Mouse (Mus musculus) kidney, postnatal 14 days (tissue): Measurements from ENCODE around the gene Bst1.

Experiments
- DNase-seq: peaks from one replicate; pipeline ENCODE4 v3.0.0; 2022; ENCODE audit warnings: mixed read lengths

Bst1 gene

DNA sequence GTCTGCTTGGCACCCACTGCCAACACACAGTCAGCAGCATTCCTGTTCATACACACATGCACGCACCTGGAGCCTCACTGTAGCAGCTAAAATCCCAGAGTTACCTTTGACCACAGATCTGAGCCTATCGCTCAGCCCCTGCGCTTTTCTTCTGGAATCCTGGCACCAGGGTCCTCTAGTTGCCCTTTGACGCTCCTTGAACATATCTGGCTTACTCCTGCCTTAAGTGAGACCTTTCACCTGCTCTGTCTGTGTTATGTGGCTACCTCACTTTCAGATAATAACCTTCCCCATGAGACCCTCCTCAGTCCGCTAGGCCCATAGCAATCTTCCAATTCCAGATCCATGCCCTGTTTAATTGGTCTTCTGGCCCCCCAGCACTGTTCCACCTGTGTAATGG is 41.4 kb downstream of the Bst1 start:
- no peak for DNase-seq

DNA sequence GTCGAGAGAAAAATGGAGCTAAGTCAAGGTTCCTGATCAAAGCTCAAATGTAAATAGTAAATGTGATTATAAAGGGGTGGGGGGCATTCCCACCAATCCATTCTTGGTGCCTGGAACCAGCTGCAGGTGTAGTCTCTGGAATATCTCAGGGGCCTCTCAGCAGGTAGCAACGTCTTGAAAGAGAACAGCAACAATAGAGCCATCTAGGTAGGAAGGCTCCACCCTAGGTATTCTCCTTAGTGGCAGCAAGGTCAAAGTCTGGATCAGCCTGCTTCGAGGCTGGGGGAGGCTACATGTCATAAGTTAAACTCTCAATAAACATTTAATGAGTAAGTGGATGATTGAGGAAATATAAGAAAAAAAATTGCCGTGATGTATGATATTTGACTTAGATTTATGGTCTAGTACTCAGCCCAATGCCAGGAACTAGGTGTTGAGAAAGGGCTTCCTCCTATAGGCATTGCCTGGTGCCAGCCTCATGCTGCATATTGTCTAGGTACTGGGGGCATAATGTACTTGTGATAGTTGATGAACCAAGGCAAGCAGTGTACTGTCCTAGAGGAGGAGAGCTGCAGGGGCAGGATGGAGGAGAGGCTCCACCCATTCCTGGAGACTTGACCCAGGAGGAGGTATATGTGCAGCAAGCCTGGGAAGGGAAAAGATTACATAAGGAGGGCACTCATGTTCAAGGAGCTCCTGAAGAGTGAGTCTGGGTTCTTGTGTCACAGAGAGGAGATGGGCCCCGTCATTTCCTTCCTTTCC is 42.2 kb downstream of the Bst1 start:
- DNase-seq, result no peak

DNA sequence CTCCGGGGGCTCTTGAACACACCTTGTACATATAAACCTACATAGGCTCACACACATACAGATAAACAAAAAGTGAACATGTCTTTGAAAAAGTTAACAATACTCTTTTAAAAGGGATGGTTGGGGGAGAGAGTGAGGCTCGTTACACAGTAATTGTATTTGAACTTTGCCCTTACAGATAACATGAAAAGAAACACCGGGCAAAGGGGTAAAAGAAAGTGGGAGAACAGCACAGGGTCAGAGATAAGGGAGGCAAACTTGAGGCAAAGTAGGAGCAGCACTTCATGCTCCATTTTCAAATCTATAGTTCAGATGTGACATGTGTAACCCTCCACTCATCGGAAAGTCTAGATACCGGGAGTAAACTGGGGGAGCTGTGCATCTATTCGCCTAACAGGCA is 45.0 kb downstream of the Bst1 start:
- no peak for DNase-seq

DNA sequence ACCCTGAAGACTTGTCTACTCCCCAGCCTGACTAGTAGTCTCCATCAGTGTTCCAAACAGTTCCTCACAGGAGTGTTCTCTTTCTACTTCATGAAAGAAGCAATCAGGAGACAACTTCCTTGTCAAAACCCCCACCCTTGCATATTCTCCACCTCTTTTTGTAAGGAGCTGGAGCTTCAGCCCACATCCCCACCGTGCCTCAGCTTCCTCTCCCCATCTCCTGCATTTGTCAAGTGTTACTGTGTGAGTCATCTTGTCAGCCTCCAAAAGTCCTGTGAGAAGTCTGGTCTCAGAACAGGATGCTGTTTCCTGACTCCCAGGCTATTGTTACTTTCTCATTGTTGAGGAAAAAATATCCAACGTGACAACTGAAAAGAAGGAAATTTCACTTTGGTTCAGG is 46.6 kb downstream of the Bst1 start:
- peak; percentile 30 for DNase-seq

DNA sequence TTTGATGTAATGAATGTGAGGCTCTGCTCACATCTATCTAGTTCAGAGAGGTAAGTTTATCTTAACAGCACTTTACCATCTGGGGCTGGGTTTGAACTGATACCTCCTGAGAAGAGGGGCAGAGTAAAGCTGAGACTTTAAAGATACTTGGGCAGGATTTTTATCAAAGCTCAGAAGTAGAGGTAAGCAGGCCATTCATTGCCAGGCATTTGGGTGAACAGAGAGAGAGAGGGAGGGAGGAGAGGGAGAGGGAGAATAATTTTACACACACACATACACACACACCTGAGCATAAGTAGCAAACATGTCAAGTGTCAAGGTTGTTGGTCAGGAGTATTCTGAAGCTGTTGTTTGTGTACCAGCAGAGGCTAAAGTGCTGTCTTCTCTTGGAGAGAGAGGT is 49.6 kb downstream of the Bst1 start, which contains the start of gene Cd38:
Gene Cd38, plus strand, starts transcription at position 301 of the 400 bp plus-strand sequence.
- DNase-seq, result no peak

DNA sequence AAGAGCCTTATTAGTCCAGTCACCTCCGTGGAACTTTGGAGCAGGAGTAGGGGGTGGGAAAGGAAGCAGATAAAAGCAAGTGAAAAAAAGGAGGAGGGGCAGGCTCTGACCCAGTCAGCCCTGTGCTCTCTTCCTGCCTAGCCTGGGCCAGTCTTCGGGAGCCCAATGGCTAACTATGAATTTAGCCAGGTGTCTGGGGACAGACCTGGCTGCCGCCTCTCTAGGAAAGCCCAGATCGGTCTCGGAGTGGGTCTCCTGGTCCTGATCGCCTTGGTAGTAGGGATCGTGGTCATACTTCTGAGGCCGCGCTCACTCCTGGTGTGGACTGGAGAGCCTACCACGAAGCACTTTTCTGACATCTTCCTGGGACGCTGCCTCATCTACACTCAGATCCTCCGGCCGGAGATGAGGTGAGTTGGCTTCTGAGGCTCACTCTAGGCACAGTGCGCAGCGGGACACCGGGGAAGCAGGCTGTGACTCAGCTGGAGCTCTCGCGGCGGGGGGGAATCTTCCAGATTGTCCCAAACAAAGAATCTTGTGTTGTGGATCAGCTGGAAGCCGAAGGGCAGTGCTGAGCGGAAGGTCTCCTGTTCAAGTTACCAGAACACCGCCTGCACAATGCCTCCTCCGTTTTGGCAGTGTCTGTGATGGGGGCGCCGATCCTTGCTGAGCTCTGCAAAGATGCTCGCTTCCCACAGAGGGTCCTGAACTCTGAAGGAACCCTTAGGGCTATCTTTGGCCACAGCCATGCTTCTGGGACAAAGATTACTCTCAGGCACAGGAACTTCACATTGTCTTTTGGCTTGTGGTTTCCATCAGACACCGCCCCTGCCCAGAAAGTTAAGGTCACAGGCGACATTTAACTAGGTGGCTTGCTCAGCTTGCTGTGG is 50.3 kb downstream of the Bst1 start:
- peak; percentile 46 for DNase-seq

DNA sequence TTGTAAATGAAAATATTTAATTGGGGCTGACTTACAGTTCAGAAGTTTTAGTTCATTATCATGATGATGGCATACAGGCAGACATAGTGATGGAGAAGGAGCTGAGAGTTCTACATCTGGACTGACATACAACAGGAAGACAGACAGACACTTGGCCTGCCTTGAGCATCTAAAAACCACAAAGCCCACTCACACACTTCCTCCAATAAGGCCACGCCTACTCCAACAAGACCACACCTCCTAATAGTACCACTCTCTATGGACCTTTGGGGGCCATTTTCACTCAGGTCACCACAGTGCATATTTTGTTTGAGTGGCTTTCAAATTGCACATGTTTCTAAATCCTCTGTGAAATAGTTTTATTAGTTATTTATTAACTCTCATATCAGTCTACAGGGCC is 53.2 kb downstream of the Bst1 start:
- no peak for DNase-seq

DNA sequence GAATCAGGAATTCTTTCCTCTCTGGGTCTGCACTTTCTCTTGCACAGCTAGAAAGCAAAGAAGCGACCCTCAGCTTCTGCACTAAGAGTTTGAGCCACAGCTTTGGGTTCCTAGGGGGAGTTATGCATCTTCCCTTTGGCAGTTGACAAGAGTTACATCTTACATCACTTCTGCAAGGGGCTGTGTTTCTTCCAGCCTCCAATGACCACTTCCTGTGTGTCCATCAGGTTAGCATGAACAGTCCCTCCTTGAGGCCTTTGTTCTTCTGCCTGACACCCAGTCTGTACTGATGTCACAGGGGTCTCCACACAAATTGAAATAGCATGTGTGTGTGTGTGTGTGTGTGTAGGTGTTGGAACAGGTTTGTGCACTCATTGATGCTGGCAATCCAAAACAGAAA is 54.0 kb downstream of the Bst1 start:
- DNase-seq, result no peak

DNA sequence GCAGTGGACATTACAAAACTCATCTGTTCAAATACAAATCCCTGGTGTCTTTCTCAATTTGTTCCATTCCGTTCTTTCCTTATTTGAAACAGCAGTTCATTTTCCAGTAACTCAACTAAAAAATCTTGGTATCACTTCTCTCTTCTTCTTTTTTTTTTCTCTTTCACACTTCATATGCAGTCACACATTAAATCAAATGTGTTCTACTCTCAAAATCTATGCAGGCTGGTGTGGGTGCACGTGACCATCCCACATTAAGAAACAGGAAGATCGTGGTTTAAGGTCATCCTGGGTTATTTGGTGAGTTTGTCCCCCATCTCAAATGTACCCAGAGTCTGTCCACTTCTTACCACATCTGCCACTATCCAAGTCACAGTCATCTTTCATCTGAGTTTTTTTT is 63.3 kb downstream of the Bst1 start:
- DNase-seq, result no peak

DNA sequence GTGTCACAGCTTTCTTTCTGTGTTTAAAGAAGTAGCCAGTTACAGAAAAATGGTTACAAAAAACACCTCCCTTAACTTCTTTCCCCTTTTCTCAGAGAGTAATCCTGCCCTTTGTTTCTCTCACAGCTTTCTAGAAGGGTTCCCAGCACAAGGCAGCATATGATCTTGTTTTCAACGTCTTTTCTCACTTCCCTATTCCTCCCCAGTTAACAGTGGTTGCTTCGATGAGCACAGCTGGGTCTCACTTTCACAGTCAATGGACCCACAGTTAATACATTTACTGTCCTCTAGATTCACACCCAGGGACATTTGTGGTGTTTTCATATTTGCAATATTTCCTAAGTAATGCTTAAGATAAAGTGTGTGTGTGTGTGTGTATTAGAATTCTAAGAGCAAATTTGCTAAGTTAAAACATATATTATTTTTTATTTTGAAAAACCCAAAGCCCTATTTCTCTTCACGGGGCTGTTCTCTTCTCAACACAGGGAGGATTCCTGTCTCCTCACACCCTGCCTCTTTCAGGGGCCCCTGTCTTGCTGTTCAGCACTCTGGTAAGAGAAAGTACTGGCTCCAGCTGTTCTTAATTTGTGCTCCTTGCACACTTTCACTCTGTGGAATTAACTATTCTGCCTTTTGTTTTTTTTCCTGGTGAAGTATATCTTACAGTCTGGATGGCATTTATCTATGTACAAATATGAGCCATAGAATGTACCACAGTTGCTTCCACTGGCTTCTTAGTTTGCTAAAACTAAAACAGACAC is 66.6 kb downstream of the Bst1 start:
- DNase-seq, result no peak

DNA sequence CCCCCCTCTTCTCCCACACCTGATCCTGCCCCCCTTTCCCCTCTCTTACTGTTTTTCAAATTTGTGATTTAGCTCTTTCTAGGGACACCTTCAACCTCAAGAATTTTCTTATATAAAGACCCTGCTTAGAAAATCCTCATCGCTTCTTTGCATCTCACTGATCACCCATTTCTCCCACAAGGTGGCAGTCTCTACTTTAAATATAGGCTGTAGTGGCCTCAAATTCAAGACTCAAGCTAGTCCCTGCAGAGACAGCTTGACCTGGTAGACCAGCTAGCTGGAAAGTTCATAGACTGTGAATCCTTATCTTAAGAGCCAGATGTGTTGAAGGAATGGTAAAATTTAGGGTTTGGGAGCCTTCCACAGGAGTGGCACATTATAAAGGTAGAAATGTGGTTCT is 73.7 kb downstream of the Bst1 start:
- peak; percentile 63 for DNase-seq
